Mouse (Mus musculus): Measurements from ENCODE around the gene Gfy. TPM values are rescaled to one million over a fixed set of nuclear protein-coding genes. Genes with fewer than 3 reads are reported as not detected.

Gfy gene
- polyA plus RNA-seq, 1 experiment from 2014 or later, result not detected

DNA sequence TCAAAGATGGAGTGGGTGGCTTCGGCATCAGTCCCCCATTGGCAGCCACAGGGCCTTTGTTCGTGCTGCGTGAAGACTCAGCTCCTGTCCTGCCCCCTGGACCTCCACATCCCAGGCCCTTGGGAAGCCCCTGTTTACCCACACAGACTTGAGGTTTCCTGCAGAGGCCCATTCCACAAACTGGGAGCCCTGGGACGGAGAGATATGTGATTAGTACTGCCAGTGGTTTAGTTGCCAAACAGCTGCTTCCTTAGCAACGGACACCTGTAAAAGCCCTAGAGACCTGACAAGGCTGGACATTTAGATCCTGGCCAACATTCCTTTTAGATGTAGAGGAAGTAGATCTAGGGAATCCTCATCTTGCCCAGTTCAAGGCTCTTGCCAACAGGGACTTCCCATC is 37.5 kb downstream of the Gfy start:
- Histone ChIP-seq H3K4me3 (ENCODE audit: low read depth, low read length) (no peak overlapping the region), H3K9me3 (replicated peaks; ENCODE audit: control insufficient read depth, low read length) (no peaks in the 10 kb centered on the region), H3K4me1 (ENCODE audit: control insufficient read depth, insufficient read depth, low read length) (no peaks in the 10 kb centered on the region), H3K27me3 (replicated peaks; ENCODE audit: control insufficient read depth, insufficient read depth, low read length) (no peaks in the 10 kb centered on the region), H3K27ac (ENCODE audit: low read depth, low read length) (no peak overlapping the region), H3K4me2 (ENCODE audit: low read length) (no peak overlapping the region), H3K9ac (ENCODE audit: low read length) (no peak overlapping the region), H3K36me3 (ENCODE audit: control insufficient read depth, insufficient read depth, low read length) (0 out of 2 replicates have a peak, but pooled peaks cover 14% of the 10 kb centered on the region)
- no peak for DNase-seq (ENCODE audit: low spot score)
- WGBS, result 95% methylated on average over 5 of the region's 5 CpGs
- no peak for ATAC-seq

DNA sequence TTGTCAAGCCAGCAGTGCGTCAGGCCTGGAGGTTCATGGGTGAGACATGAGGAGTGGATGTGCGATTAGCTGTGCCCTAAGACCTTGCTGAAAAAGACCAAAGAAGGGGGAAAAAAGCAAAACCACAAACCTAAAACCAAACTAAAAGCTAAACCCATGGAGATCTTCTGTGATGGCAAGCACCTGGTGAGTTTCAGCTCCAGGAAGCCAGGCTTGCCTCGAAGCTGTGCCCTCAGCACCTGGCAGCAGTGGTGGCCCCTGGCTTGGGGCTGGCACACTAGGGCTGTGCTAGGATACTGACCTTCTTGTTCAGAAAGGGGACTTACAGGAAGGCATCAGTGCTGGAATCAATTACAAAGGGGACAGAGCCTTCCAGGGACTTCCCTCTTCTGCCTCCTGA is 38.0 kb downstream of the Gfy start:
- no peak overlapping the region for H3K4me2 ChIP-seq (ENCODE audit: low read length)
- H3K4me3 ChIP-seq (ENCODE audit: low read depth, low read length), result no peak overlapping the region
- no peak overlapping the region for H3K27ac ChIP-seq (ENCODE audit: low read depth, low read length)
- H3K27me3 ChIP-seq (replicated peaks; ENCODE audit: control insufficient read depth, insufficient read depth, low read length), result no peaks in the 10 kb centered on the region
- no peaks in the 10 kb centered on the region for H3K4me1 ChIP-seq (ENCODE audit: control insufficient read depth, insufficient read depth, low read length)
- no peak overlapping the region for H3K9ac ChIP-seq (ENCODE audit: low read length)
- no peaks in the 10 kb centered on the region for H3K9me3 ChIP-seq (replicated peaks; ENCODE audit: control insufficient read depth, low read length)
- H3K36me3 ChIP-seq (ENCODE audit: control insufficient read depth, insufficient read depth, low read length), result 0 out of 2 replicates have a peak, but pooled peaks cover 14% of the 10 kb centered on the region
- no peak for ATAC-seq
- WGBS, result 84% methylated on average over 3 of the region's 3 CpGs
- no peak for DNase-seq (ENCODE audit: low spot score)

DNA sequence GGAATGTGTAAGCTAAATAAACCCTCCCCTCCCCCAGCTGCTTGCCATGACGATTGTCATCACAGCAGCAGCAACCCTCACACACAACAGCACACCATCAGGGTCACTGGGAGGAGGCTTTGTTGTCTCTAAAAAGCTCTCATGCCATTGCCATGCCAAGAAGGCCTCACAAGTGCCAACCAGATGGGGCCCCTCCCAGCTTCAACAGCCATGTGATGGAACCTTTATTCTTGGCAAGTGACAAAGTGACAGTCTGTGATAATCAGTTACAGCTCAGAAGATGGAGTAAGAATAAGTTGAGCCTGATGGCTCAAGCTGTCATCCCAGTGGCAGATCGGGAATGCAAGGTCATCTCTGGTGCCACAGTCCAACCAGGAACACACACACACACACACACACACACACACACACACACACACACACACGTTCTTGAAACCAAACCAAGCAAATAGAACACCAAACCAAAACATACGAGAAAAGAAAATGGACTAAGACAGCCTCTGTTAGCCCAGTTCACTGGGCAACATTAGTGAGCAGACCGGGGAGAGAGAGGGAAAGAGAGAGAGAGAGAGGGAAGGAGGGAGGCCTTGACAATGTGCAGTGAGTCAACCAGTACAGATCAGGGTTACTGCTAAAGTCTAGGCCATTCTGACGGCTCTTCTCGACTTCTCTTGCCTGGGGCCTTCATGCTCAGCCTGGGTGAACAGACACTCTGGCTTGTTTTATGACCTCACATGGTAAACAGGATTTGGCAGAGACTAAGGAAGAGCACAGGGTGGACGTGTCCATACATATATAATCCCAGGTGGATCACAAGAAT is 39.3 kb downstream of the Gfy start:
- Histone ChIP-seq H3K27me3 (replicated peaks; ENCODE audit: control insufficient read depth, insufficient read depth, low read length) (no peaks in the 10 kb centered on the region), H3K4me2 (ENCODE audit: low read length) (no peak overlapping the region), H3K9me3 (replicated peaks; ENCODE audit: control insufficient read depth, low read length) (no peaks in the 10 kb centered on the region), H3K4me1 (ENCODE audit: control insufficient read depth, insufficient read depth, low read length) (0 out of 2 replicates have a peak, but pooled peaks cover 3% of the 10 kb centered on the region), H3K4me3 (ENCODE audit: low read depth, low read length) (no peak overlapping the region), H3K9ac (ENCODE audit: low read length) (no peak overlapping the region), H3K36me3 (ENCODE audit: control insufficient read depth, insufficient read depth, low read length) (0 out of 2 replicates have a peak, but pooled peaks cover 11% of the 10 kb centered on the region), H3K27ac (ENCODE audit: low read depth, low read length) (peak overlapping the region; percentile 44; the same call in 1 of the 2 replicates)
- ATAC-seq (no peak), DNase-seq (ENCODE audit: low spot score) (peak; percentile 44)
- 80% methylated on average over 8 of the region's 8 CpGs for WGBS

DNA sequence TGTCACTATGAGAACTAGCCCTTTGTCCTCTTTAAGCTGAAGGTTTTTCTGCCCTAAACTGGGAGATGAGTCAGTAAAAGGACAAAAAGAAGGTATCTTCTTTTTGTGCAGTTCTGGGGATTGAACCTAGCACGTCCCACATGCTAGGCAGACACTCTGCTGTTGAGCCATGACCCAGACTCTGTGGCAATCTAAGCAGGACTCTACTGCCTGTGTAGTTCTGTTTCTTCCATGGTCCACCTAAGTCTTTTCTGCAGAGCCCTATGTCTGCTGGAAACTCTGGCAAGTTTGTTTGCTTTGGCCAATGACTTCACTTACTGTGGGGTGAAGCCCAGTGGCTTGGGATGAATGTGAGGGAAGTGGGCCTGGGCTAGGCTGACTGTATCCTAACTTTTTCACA is 41.0 kb downstream of the Gfy start:
- Histone ChIP-seq H3K9me3 (replicated peaks; ENCODE audit: control insufficient read depth, low read length) (peaks cover under 1% of the 10 kb centered on the region; the same call in 1 of the 2 replicates), H3K27me3 (replicated peaks; ENCODE audit: control insufficient read depth, insufficient read depth, low read length) (no peaks in the 10 kb centered on the region), H3K27ac (ENCODE audit: low read depth, low read length) (no peak overlapping the region), H3K4me1 (ENCODE audit: control insufficient read depth, insufficient read depth, low read length) (0 out of 2 replicates have a peak, but pooled peaks cover 3% of the 10 kb centered on the region), H3K4me2 (ENCODE audit: low read length) (no peak overlapping the region), H3K9ac (ENCODE audit: low read length) (no peak overlapping the region), H3K4me3 (ENCODE audit: low read depth, low read length) (no peak overlapping the region), H3K36me3 (ENCODE audit: control insufficient read depth, insufficient read depth, low read length) (0 out of 2 replicates have a peak, but pooled peaks cover 3% of the 10 kb centered on the region)
- 81% methylated on average over 1 of the region's 1 CpGs for WGBS
- DNase-seq (ENCODE audit: low spot score) (no peak), ATAC-seq (no peak)

DNA sequence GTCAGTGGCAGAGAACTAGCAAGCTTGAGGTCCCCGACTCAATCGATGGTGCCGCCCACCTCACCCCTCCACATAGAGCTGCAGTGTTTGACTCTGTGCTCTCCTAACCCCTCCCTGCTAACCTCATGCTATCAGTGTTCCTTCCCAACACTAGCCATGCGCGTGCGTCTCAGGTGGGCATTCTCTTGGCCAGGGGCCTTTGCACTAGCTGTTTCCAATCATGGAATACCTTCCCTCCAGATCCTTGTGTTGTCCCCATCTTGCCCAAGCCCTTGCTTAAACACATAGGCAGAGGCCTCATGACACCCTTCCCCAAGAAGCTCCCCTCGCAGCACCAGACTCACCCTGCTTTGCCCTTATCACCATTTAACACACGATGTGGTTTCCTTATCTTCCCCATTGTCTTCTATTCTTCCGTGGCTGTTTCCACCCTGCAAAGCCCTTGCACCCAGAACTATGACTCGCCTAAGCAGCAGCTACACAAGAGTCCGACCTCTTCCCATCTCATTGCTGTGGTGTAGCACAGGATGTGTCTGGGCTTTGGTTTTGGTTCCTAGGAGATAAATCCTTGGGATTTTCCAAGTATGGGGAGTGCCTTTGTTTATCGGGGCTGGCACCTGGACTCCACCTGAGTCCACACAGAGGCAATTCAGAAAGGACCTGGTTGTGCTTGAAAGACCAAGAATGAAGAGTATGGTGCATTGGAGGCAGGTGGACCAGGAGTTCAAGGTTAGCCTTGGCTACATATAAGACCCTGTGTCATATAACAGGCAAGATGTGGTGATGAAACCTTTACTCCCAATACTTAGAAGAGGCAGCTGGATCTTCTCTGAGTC is 42.0 kb downstream of the Gfy start:
- ATAC-seq (no peak), DNase-seq (ENCODE audit: low spot score) (no peak)
- Histone ChIP-seq H3K9me3 (replicated peaks; ENCODE audit: control insufficient read depth, low read length) (peaks cover 3% of the 10 kb centered on the region; the same call in 1 of the 2 replicates), H3K4me3 (ENCODE audit: low read depth, low read length) (no peak overlapping the region), H3K27ac (ENCODE audit: low read depth, low read length) (no peak overlapping the region), H3K27me3 (replicated peaks; ENCODE audit: control insufficient read depth, insufficient read depth, low read length) (no peaks in the 10 kb centered on the region), H3K9ac (ENCODE audit: low read length) (no peak overlapping the region), H3K36me3 (ENCODE audit: control insufficient read depth, insufficient read depth, low read length) (0 out of 2 replicates have a peak, but pooled peaks cover under 1% of the 10 kb centered on the region), H3K4me2 (ENCODE audit: low read length) (no peak overlapping the region), H3K4me1 (ENCODE audit: control insufficient read depth, insufficient read depth, low read length) (0 out of 2 replicates have a peak, but pooled peaks cover 3% of the 10 kb centered on the region)
- 89% methylated on average over 12 of the region's 12 CpGs for WGBS

DNA sequence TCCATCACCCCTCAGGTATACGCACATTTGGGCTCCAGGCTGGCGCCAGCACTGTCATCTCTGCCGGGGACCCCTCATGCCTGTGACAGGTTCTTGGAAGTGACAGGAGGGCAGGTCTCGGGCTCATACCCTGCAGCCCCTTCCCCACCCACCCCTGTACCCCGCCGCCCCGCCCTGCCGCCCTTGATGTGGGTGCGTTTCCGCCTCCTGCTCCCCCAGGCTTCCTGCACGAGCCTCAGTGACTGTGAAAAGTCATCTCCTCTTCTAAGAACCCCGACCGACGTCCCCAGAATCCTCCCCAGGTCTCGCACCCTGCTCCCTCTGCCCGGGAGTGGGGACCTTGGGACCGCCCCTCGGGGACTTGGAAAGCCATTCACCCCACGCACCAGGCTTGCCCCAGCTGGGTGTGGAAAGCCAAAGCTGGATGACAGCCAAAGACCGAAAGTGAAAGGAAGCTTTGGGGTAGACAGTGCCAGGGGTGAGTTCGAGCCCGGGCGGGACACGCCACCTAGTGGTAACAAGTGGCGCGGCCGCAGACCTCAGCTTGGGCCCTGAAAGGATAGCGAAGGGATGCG is 43.3 kb downstream of the Gfy start, which contains the start of the genes Gm45713 and Flt3l:
TSS of gene Gm45713 (minus strand) at position 239 of the 575 bp plus-strand sequence.
TSS of gene Flt3l (minus strand) at position 440 of the 575 bp plus-strand sequence.
- DNase-seq (ENCODE audit: low spot score) (peak; percentile 89), ATAC-seq (peak; percentile 90)
- peaks cover 3% of the 10 kb centered on the region; the same call in 1 of the 2 replicates for H3K9me3 ChIP-seq (replicated peaks; ENCODE audit: control insufficient read depth, low read length)
- 4% methylated on average over 29 of the region's 29 CpGs for WGBS
- no peaks in the 10 kb centered on the region for H3K27me3 ChIP-seq (replicated peaks; ENCODE audit: control insufficient read depth, insufficient read depth, low read length)
- no peak within 1 kb of the TSS for H3K27ac ChIP-seq (ENCODE audit: low read depth, low read length)
- peak within 1 kb of the TSS; percentile 62 for H3K9ac ChIP-seq (ENCODE audit: low read length)
- peak within 1 kb of the TSS; percentile 61 for H3K4me2 ChIP-seq (ENCODE audit: low read length)
- 0 out of 2 replicates have a peak, but pooled peaks cover 3% of the 10 kb centered on the region for H3K4me1 ChIP-seq (ENCODE audit: control insufficient read depth, insufficient read depth, low read length)
- H3K4me3 ChIP-seq (ENCODE audit: low read depth, low read length), result peak within 1 kb of the TSS; percentile 36
- H3K36me3 ChIP-seq (ENCODE audit: control insufficient read depth, insufficient read depth, low read length), result no peaks in the 10 kb centered on the region

DNA sequence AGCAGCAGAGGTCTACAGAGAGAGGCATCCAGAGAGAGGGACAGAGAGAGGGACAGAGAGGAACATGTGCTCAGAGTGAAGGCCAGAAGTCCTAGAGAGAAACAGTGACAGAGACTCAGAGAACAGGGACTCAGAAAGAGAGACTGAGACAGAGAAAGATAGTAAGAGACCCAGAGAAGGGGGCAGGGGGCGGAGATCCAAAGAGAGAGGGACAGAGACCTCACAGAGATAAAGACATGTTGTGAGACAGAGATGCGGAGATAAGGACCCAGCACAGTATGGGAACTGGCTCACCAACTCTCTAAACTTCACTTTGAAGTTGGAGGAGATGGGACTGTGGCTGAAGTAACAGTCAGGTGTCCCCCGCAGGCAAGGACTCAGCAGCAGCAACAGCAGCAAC is 44.0 kb downstream of the Gfy start:
- DNase-seq (ENCODE audit: low spot score) (no peak), ATAC-seq (no peak)
- Histone ChIP-seq H3K36me3 (ENCODE audit: control insufficient read depth, insufficient read depth, low read length) (no peaks in the 10 kb centered on the region), H3K9ac (ENCODE audit: low read length) (no peak overlapping the region), H3K27me3 (replicated peaks; ENCODE audit: control insufficient read depth, insufficient read depth, low read length) (no peaks in the 10 kb centered on the region), H3K4me2 (ENCODE audit: low read length) (peak overlapping the region; percentile 61), H3K4me3 (ENCODE audit: low read depth, low read length) (no peak overlapping the region), H3K4me1 (ENCODE audit: control insufficient read depth, insufficient read depth, low read length) (0 out of 2 replicates have a peak, but pooled peaks cover 3% of the 10 kb centered on the region), H3K9me3 (replicated peaks; ENCODE audit: control insufficient read depth, low read length) (peaks cover 3% of the 10 kb centered on the region; the same call in 1 of the 2 replicates), H3K27ac (ENCODE audit: low read depth, low read length) (no peak overlapping the region)
- WGBS, result 73% methylated on average over 3 of the region's 3 CpGs

DNA sequence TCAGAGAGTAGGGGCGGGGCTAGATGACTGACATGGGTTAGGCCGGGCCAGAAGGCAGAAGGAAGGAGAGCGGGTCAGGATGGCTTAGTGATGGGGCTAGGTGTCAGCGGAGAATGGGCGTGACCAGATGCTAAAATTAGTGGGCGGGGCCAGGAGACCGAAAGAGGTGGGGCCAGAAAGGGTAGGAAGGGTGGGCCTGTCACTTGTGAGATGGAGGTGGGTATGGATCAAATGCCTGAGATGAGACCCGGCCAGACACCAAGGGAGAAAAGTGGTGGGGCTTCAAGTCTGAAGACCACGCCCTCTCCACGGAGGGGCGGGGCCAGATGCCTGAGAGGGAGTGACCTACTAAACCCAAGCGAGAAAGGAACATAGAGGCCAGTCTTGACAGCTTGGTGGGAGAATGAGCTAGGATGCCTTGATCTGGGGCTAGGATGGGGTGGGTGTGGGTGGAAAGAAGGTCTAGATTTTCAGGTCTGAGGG is 44.8 kb downstream of the Gfy start:
- H3K36me3 ChIP-seq (ENCODE audit: control insufficient read depth, insufficient read depth, low read length), result no peaks in the 10 kb centered on the region
- DNase-seq (ENCODE audit: low spot score), result no peak

More for the DNA sequence above, 44.8 kb downstream of the Gfy start:
- no peak for ATAC-seq
- Histone ChIP-seq H3K4me2 (ENCODE audit: low read length) (no peak overlapping the region), H3K4me1 (ENCODE audit: control insufficient read depth, insufficient read depth, low read length) (0 out of 2 replicates have a peak, but pooled peaks cover 3% of the 10 kb centered on the region), H3K27ac (ENCODE audit: low read depth, low read length) (no peak overlapping the region), H3K9me3 (replicated peaks; ENCODE audit: control insufficient read depth, low read length) (peaks cover 3% of the 10 kb centered on the region; the same call in 1 of the 2 replicates), H3K27me3 (replicated peaks; ENCODE audit: control insufficient read depth, insufficient read depth, low read length) (no peaks in the 10 kb centered on the region), H3K9ac (ENCODE audit: low read length) (no peak overlapping the region), H3K4me3 (ENCODE audit: low read depth, low read length) (no peak overlapping the region)
- 13% methylated on average over 12 of the region's 12 CpGs for WGBS
